Mouse (Mus musculus): Measurements from ENCODE around the gene Gm4567. TPM values are rescaled to one million over a fixed set of nuclear protein-coding genes. Genes with fewer than 3 reads are reported as not detected.
"Not testable (repeated sequence)": the region's sequence is repeated elsewhere in the genome, so short reads cannot be mapped to it uniquely, and the experiment has no call there.

Gm4567 gene
- not detected in 2 replicates for polyA plus RNA-seq (2015; fragmentation: Nextera tagmentation; extraction: Ambion mirVana)

GRCm38 (mm10) chr7:22719610-22720009, at the start of gene Gm4567:
Gm4567 (minus strand) TSS chr7:22719710.
- WGBS, result no CpG with 5 or more reads among the region's 1 CpGs
- H3K9me3 ChIP-seq (replicated peaks); ATAC-seq (replicated peaks; ENCODE audit: low FRiP score); H3K4me3 ChIP-seq (replicated peaks); H3K9ac ChIP-seq; H3K4me2 ChIP-seq; H3K27me3 ChIP-seq; H3K36me3 ChIP-seq; H3K4me1 ChIP-seq; H3K27ac ChIP-seq: not testable (repeated sequence)

GRCm38 (mm10) chr7:22761397-22761796, 41.9 kb upstream of the Gm4567 start, which contains the start of gene Vmn1r157:
Vmn1r157 (plus strand) TSS chr7:22761697.
- not testable (repeated sequence) for H3K4me3 ChIP-seq (replicated peaks)

GRCm38 (mm10) chr7:22692217-22692616, 27.3 kb downstream of the Gm4567 start, which contains the start of gene Gm8693:
Gm8693 (minus strand) TSS chr7:22692317.
- no CpG with 5 or more reads among the region's 2 CpGs for WGBS
- H3K4me3 ChIP-seq (replicated peaks); H3K4me2 ChIP-seq; H3K36me3 ChIP-seq; H3K27ac ChIP-seq; H3K27me3 ChIP-seq; H3K4me1 ChIP-seq; H3K9me3 ChIP-seq (replicated peaks); ATAC-seq (replicated peaks; ENCODE audit: low FRiP score); H3K9ac ChIP-seq: not testable (repeated sequence)

More at GRCm38 (mm10) chr7:22761397-22761796, 41.9 kb upstream of the Gm4567 start, which contains the start of gene Vmn1r157:
- H3K9me3 ChIP-seq (replicated peaks); H3K4me1 ChIP-seq; H3K27ac ChIP-seq; H3K4me2 ChIP-seq; H3K9ac ChIP-seq; H3K36me3 ChIP-seq; ATAC-seq (replicated peaks; ENCODE audit: low FRiP score); H3K27me3 ChIP-seq: not testable (repeated sequence)
- 35% methylated on average over 2 of the region's 3 CpGs for WGBS

Other genes with a start within 250 kb of the Gm4567 start
- gene Vmn1r151, start 220.0 kb downstream of the Gm4567 start, polyA plus RNA-seq (2015; fragmentation: Nextera tagmentation; extraction: Ambion mirVana), result not detected in 2 replicates
- not detected in 2 replicates for gene Vmn1r152, start 196.7 kb downstream of the Gm4567 start, polyA plus RNA-seq (2015; fragmentation: Nextera tagmentation; extraction: Ambion mirVana)
- not detected in 2 replicates for gene Gm8677, start 184.8 kb downstream of the Gm4567 start, polyA plus RNA-seq (2015; fragmentation: Nextera tagmentation; extraction: Ambion mirVana)
- gene Gm4201, start 154.4 kb downstream of the Gm4567 start, polyA plus RNA-seq (2015; fragmentation: Nextera tagmentation; extraction: Ambion mirVana), result not detected in 2 replicates
- not detected in 2 replicates for gene Gm4565, start 131.6 kb downstream of the Gm4567 start, polyA plus RNA-seq (2015; fragmentation: Nextera tagmentation; extraction: Ambion mirVana)
- gene Vmn1r155, start 61.7 kb downstream of the Gm4567 start, polyA plus RNA-seq (2015; fragmentation: Nextera tagmentation; extraction: Ambion mirVana), result not detected in 2 replicates
- not detected in 2 replicates for gene Gm8693, start 27.4 kb downstream of the Gm4567 start, polyA plus RNA-seq (2015; fragmentation: Nextera tagmentation; extraction: Ambion mirVana)
- not detected in 2 replicates for gene Vmn1r157, start 42.0 kb upstream of the Gm4567 start, polyA plus RNA-seq (2015; fragmentation: Nextera tagmentation; extraction: Ambion mirVana)
- gene Vmn1r158, start 71.1 kb upstream of the Gm4567 start, polyA plus RNA-seq (2015; fragmentation: Nextera tagmentation; extraction: Ambion mirVana), result not detected in 2 replicates
- gene Vmn1r159, start 123.9 kb upstream of the Gm4567 start, polyA plus RNA-seq (2015; fragmentation: Nextera tagmentation; extraction: Ambion mirVana), result not detected in 2 replicates
- gene Vmn1r160, start 151.5 kb upstream of the Gm4567 start, polyA plus RNA-seq (2015; fragmentation: Nextera tagmentation; extraction: Ambion mirVana), result not detected in 2 replicates